Mouse (Mus musculus) heart, postnatal 0 days (tissue): Measurements from ENCODE around the gene Zfp839. TPM values are rescaled to one million over a fixed set of nuclear protein-coding genes. Genes with fewer than 3 reads are reported as not detected.
A peak's percentile ranks its signal among the peaks of the same experiment; 100 is the strongest.

ENCODE experiments used
- ATAC-seq: fragments of 200-750 bp; cut with Nextera tagmentation; 2 replicates; pipeline ENCODE4 v1.8.0; 2017; ENCODE audit warnings: low read depth, moderate number of reproducible peaks, moderate library complexity; ENCODE audit not compliant: insufficient read depth
- DNase-seq: peaks from one replicate; pipeline ENCODE4 v3.0.0-alpha.2; 2016; ENCODE audit warnings: low spot score
- H3K27ac ChIP-seq: fragments of 300-500 bp; sonication (generic); 2 replicates; pipeline ENCODE4 v1.5.1; 2014; ENCODE audit warnings: low read depth, mild to moderate bottlenecking
- H3K27me3 ChIP-seq: fragments of 300-500 bp; sonication (generic); 2 replicates; pipeline ENCODE4 v1.6.1; 2014; ENCODE audit warnings: low read length, mixed read lengths; ENCODE audit not compliant: control insufficient read depth, insufficient read depth
- H3K36me3 ChIP-seq: fragments of 300-500 bp; sonication (generic); replicated peaks from 2 replicates; pipeline ENCODE4 v1.6.1; 2014; ENCODE audit warnings: low read length, mixed read lengths; ENCODE audit not compliant: control insufficient read depth, insufficient read depth
- H3K4me1 ChIP-seq: fragments of 300-500 bp; sonication (generic); 2 replicates; pipeline ENCODE4 v1.6.1; 2014; ENCODE audit warnings: antibody characterized with exemption; ENCODE audit not compliant: control insufficient read depth, insufficient read depth
- H3K4me2 ChIP-seq: fragments of 300-500 bp; sonication (generic); 2 replicates; pipeline ENCODE4 v1.6.1; 2014; ENCODE audit warnings: low read depth, mild to moderate bottlenecking, low read length, moderate library complexity
- H3K4me3 ChIP-seq: fragments of 300-500 bp; sonication (generic); 2 replicates; pipeline ENCODE4 v1.5.1; 2014; ENCODE audit warnings: low read depth, low read length
- H3K9ac ChIP-seq: fragments of 300-500 bp; sonication (generic); replicated peaks from 2 replicates; pipeline ENCODE4 v1.6.1; 2014; ENCODE audit warnings: low read depth, low read length, mixed read lengths
- H3K9me3 ChIP-seq: fragments of 300-500 bp; sonication (generic); replicated peaks from 2 replicates; pipeline ENCODE4 v1.6.1; 2016; ENCODE audit warnings: low read length; ENCODE audit not compliant: control insufficient read depth
- CTCF ChIP-seq: IDR thresholded peaks from 2 replicates; pipeline ENCODE4 v1.5.1; 2016; ENCODE audit warnings: antibody characterized with exemption, control low read depth, low read depth
- EP300 ChIP-seq: IDR thresholded peaks from 2 replicates; pipeline ENCODE4 v1.6.1; 2016; ENCODE audit warnings: antibody characterized with exemption, low read depth
- WGBS: fragments of 180-500 bp; shearing (Covaris S2); extraction: QIAGEN DNeasy Blood & Tissue Kit; methylation state at CpG from one replicate; pipeline ENCODE4 v1.1.7; 2014; 5-methylcytosine and 5-hydroxymethylcytosine counted together
- polyA plus RNA-seq: library from polyadenylated mRNA; unstranded; fragments of >200 nt; fragmentation: Nextera tagmentation; extraction: Ambion mirVana; gene quantifications from 2 replicates; pipeline ENCODE4 v1.2.1, GENCODE M21; 2015
- total RNA-seq: library from RNA; depleted of rRNA; stranded (reverse); fragments of >200 nt; gene quantifications from 2 replicates; pipeline ENCODE4 v1.2.3, GENCODE M21; 2014; ENCODE audit warnings: low replicate concordance

Zfp839 gene
- total and polyA plus RNA-seq, 2 experiments from 2014 or later = 3.2 to 4.1 TPM

DNA sequence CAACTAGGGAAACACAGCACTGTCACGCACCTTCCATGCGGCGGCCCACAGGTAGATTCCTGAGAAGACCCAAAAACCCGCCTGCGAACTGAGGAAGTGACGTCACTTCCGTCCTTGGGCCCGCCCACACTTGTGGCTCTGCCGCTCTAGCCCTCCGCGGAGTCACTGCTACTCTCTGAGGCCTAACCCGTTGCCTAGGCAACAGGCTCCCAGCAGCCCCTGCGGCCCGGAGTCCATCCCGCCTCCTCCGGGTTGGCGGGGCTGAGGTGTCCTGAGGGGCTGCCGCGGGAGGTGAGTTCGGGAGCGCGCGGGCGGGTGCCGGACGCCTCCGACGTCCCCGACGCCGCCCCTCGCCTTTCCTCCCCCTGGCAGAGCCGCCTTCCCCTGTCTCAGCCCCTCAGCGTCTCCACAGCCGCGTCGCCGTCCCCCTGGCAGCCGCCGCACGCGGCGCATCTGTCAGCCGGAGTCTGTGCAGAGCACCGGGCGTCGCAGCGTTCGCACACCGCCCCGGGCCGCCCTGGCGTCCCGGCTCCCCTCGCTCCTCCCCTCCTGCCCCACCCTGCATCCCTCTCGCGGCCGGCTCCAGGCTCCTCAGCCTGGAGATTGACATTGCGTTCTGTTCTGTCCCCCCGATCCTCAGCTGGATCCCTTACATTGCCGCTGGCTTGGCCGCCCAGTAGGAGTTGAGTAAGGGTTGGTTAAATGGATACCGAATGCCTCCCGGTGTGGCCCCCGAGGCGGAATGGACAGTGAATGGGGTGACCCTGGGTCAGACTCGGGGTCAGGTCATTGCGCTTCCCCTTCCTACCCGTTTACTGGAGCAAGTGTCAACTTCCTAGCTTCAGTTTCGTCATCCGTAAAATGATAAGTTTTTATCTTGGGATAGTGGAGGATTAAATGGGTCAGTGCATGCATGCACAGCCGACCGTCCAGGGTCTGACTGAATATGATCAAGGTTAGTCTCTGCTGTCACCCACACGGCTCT is 39.3 kb downstream of the Zfp839 start, which contains the start of the genes Cinp and Tecpr2:
Gene Cinp (minus strand): TSS at position 110 of the 985 bp plus-strand sequence.
Gene Tecpr2 (plus strand): TSS at position 229 of the 985 bp plus-strand sequence.
- ATAC-seq (peak; percentile 99), DNase-seq (peak; percentile 99)
- Histone ChIP-seq H3K9me3 (no peaks in the 10 kb centered on the region), H3K4me3 (peak within 1 kb of the TSS; percentile 88), H3K9ac (peak within 1 kb of the TSS; percentile 74), H3K36me3 (no peaks in the 10 kb centered on the region), H3K27me3 (no peaks in the 10 kb centered on the region), H3K27ac (peak within 1 kb of the TSS; percentile 81), H3K4me2 (peak within 1 kb of the TSS; percentile 89), H3K4me1 (0 out of 2 replicates have a peak, but pooled peaks cover 8% of the 10 kb centered on the region)
- no peak for TF ChIP-seq CTCF
- TF ChIP-seq EP300 = no peak
- WGBS = under 1% methylated on average over 71 of the region's 74 CpGs

DNA sequence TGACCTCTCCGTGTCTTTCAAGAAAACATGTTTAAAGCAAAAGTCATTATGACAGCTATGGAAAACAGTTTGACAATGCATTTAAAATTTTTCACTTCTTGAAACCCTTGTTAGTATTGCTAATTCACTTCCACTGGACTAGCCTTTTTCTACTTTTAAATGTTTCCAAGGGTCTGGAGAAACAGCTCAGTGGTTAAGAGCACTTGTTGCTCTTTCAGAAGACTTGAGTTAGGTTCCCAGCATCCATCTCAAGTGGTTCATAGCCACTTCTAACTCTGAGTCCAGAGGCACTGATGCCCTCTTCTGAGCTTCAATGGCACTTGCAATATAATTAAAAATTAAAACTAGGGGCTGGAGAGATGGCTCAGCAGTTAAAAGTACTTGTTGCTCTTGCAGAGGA is 41.8 kb downstream of the Zfp839 start:
- ATAC-seq (no peak), DNase-seq (no peak)
- 90% methylated on average over 1 of the region's 1 CpGs for WGBS
- Histone ChIP-seq H3K4me3 (no peak overlapping the region), H3K4me1 (0 out of 2 replicates have a peak, but pooled peaks cover 8% of the 10 kb centered on the region), H3K27ac (no peak overlapping the region), H3K9ac (no peak overlapping the region), H3K9me3 (no peaks in the 10 kb centered on the region), H3K4me2 (no peak overlapping the region), H3K36me3 (0 out of 2 replicates have a peak, but pooled peaks cover 2% of the 10 kb centered on the region), H3K27me3 (no peaks in the 10 kb centered on the region)
- no peak for TF ChIP-seq EP300
- no peak for TF ChIP-seq CTCF

DNA sequence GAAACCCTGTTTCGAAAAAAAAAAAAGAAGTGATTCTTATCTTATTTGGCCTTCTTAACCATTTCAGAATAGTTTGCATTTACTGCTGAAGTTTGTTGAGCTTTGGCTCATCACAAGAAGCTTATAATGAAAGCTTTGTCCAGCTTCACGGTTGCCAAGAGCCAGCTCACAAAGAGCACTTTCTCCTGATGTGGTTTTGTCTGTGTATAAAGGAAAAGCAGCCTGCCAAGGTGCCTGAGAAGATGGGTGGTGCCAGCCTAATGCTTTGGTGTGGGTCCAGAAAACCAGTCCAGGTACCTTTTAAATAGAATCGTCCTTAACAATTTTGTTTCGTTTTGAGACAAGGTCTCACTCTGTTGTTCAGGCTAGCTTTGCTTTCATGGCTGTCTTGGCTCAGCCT is 52.1 kb downstream of the Zfp839 start:
- no peak for DNase-seq
- Histone ChIP-seq H3K27me3 (no peaks in the 10 kb centered on the region), H3K9me3 (no peaks in the 10 kb centered on the region), H3K9ac (no peak overlapping the region), H3K4me2 (no peak overlapping the region), H3K4me1 (no peaks in the 10 kb centered on the region), H3K27ac (no peak overlapping the region), H3K4me3 (no peak overlapping the region), H3K36me3 (no peaks in the 10 kb centered on the region)
- TF ChIP-seq EP300 (no peak), CTCF (no peak)
- WGBS = 77% methylated on average over 4 of the region's 4 CpGs
- ATAC-seq = no peak

DNA sequence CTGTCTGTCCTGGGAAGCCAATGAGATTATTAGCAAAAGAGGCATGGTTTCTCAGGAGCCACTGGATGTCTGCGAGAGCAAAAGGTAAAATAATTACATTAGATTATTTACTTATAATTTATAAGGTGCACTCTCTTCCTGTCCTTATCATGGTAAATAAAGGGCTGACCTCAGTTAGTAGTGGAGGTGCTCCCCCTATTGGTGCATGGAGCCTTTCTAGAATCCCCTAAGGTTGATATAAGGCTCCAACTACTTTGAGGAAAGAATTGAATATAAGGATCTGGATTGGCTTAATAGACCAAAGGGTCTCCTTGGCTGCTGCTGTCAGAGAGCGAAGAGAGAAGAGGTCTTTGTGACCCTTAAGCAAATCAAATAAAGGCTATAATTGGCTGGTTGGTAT is 53.5 kb downstream of the Zfp839 start:
- Histone ChIP-seq H3K4me1 (no peaks in the 10 kb centered on the region), H3K27me3 (no peaks in the 10 kb centered on the region), H3K9ac (no peak overlapping the region), H3K4me2 (no peak overlapping the region), H3K27ac (no peak overlapping the region), H3K4me3 (no peak overlapping the region), H3K9me3 (no peaks in the 10 kb centered on the region), H3K36me3 (no peaks in the 10 kb centered on the region)
- 0 out of 2 replicates have a peak, but pooled peaks have one; percentile 2 for TF ChIP-seq CTCF
- TF ChIP-seq EP300 = no peak
- 98% methylated on average over 2 of the region's 2 CpGs for WGBS
- DNase-seq (no peak), ATAC-seq (no peak)

DNA sequence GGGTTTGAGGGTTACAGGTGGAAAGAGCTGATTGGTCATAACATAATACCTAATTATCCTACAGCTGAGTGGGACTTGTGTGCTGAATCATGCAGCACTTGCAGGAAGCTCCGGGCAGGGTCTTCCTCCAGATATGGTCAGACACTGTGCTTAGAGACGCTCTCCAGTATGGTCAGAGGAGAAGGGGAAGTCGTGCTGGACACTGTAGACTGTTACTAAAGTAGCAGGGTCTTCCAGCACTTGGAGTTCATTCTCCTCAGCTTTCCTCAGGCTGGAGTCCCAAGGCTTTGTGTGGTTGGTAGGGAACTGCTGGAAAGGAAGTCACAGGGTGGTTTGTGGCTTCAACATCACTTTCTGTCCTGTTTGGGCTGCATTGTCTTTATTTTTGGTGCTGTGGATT is 57.8 kb downstream of the Zfp839 start:
- Histone ChIP-seq H3K9me3 (no peaks in the 10 kb centered on the region), H3K27me3 (no peaks in the 10 kb centered on the region), H3K36me3 (no peaks in the 10 kb centered on the region), H3K27ac (no peak overlapping the region), H3K4me3 (no peak overlapping the region), H3K4me2 (no peak overlapping the region), H3K4me1 (no peaks in the 10 kb centered on the region), H3K9ac (no peak overlapping the region)
- TF ChIP-seq EP300 (no peak), CTCF (no peak)
- WGBS = 47% methylated on average over 3 of the region's 3 CpGs
- DNase-seq = no peak
- ATAC-seq = no peak
